Mouse (Mus musculus) mouse embryonic stem cell (cell line): ENCODE measurements around the gene Hist1h2af.

Source experiments
- in situ Hi-C, 2 experiments: fragments of 300-500 bp; cut with MboI; formaldehyde crosslinking; loops; 1 replicate in 1 of 2; 3 replicates in 1 of 2; pipeline ENCODE4 v1.14.3; 2019 to 2020; ENCODE audit warnings: low sequenced_read_pairs in 2 of 2, low pct_unique_long_range_greater_than_20kb in 1 of 2, mixed read lengths in 1 of 2; ENCODE audit not compliant: unreplicated experiment in 1 of 2

The Hist1h2af gene

GRCm38 (mm10) chr13:23570261-23571021 lies 36.7 kb downstream of the Hist1h2af start:
- in situ Hi-C loops: loop anchor here in 1 of 2 experiments (10.0 kb wide), 1 partner anchor 174 kb away; the partner anchor contains the start of genes Hist1h2bb and Hist1h3c

GRCm38 (mm10) chr13:23571022-23571503 lies 37.4 kb downstream of the Hist1h2af start, which contains the start of the genes Hist1h2ae and Hist1h2bg:
Gene Hist1h2ae (minus strand): TSS chr13:23571220.
Gene Hist1h2bg (plus strand): TSS chr13:23571396.
- in situ Hi-C loops: loop anchor here in 1 of 2 experiments (10.0 kb wide), 1 partner anchor 174 kb away; the partner anchor contains the start of genes Hist1h2bb and Hist1h3c

GRCm38 (mm10) chr13:23571504-23572217 lies 38.0 kb downstream of the Hist1h2af start:
- in situ Hi-C loops: loop anchor here in 1 of 2 experiments (10.0 kb wide), 1 partner anchor 173 kb away; the partner anchor contains the start of genes Hist1h2bb and Hist1h3c

DNA sequence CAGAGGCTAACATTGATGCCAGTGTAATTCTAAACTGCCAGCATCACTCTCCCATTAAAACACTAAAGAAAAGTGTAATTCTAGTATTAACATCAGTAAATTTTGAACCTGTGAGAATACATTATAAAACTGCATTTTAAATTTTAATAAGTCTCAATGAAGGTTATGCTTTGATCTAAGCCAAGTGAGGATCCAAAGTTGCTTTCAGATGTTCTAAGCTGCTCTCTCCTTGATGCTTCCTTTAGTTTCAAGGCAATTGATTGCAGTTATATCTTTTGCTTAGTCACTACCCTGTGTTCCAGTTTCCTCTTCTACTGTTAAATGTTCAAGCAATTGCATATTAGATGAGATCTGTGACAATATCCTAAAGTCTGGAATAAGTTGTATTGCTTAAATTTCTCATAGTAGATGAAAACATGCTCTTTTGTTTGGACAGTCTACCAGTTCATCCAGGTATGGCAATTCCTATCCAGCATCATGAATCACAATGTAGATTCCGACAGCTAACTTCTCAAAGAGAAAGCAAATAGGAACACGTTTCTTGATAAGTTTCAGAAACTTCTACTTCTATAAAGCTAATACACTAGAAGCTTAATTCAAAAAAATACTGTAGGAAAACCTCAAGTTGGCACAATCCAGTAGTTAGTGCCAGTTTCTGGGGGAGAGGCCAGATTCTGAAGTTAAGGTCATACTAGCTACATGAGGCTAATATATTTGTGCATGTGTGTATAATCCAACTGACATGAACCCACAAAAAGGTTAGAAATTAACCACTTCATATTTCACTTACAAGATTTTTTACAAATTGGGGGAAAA lies 38.7 kb downstream of the Hist1h2af start:
- in situ Hi-C loops: loop anchor here in 1 of 2 experiments (10.0 kb wide), 1 partner anchor 172 kb away; the partner anchor contains the start of genes Hist1h2bb and Hist1h3c

DNA sequence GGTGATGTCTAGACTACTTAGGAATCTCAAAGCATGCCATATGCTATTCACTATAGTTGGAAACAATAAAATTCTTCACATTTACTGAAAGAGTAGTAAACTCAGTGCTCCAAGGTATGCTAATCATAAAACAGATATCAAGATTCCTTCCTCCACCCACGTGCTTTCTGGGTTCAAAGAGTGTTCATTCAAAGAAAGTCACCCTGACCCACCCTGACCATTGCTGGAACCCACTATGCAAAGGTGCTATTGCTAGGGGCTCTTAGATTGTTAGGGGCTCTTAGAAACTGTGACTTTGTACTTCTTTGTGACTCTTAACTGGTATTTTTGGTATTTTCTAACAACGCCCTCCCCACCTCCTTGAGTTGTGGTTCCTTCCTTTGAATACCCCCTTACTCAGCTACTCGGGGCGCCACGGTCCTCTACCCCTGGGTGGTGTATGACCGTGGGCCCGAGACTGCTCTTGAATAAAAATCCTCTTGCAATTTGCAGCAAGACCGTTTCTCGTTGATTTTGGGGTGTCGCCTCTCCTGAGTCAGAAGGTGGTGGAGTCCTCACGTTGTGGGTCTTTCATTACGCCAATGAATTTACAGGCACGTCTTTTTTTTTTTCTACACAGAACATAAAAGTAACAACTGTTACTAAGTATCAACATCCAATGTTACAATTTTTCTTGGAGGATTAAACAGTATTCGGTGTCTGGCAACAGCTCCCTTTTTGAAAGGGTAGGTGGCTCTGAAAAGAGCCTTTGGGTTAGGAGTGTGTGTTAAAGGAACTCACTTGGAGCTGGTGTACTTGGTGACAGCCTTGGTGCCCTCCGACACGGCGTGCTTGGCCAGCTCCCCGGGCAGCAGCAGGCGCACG lies 39.6 kb downstream of the Hist1h2af start:
- in situ Hi-C loops: loop anchor here in 1 of 2 experiments (10.0 kb wide), 1 partner anchor 172 kb away; the partner anchor contains the start of genes Hist1h2bb and Hist1h3c

GRCm38 (mm10) chr13:23573898-23574524 lies 40.3 kb downstream of the Hist1h2af start, which contains the start of the genes Hist1h2bf and Hist1h2ad:
Gene Hist1h2bf (minus strand): TSS chr13:23574196.
Gene Hist1h2ad (plus strand): TSS chr13:23574381.
- in situ Hi-C loops: loop anchor here in 1 of 2 experiments (10.0 kb wide), 1 partner anchor 171 kb away; the partner anchor contains the start of genes Hist1h2bb and Hist1h3c

- in situ Hi-C loops: loop anchor here in 1 of 2 experiments (10.0 kb wide), 1 partner anchor 170 kb away; the partner anchor contains the start of genes Hist1h2bb and Hist1h3c
Observed at GRCm38 (mm10) chr13:23574546-23575170, 41.0 kb downstream of the Hist1h2af start.

DNA sequence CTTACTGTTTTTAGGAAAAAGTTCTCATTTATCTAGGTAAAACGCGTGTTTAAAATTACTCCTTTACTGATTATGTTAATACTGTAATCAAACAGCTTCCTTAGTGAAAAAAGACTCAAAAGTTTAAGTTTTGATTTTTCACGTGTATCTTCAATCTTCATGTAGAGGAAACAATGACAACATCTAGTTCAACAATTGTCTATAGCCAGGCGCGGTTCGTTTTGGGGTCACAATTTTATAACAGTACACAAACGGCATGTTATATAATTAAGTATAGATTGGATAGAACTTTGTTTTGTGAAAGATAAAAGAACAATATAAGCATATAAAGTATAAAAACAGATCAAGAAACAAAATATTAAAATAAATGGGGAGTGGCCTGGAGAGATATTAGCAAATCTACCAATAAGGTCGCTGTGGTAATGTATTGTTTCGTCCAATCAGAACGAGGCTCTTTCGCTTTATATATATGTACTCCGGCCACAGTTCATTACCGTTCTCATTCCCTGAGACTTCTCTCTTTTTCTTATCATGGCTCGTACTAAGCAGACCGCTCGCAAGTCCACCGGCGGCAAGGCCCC lies 41.7 kb downstream of the Hist1h2af start, which contains the start of gene Hist1h3d:
Hist1h3d (plus strand) TSS at position 493 of the 581 bp plus-strand sequence.
- in situ Hi-C loops: loop anchor here in 1 of 2 experiments (10.0 kb wide), 1 partner anchor 169 kb away; the partner anchor contains the start of genes Hist1h2bb and Hist1h3c

- in situ Hi-C loops: loop anchor here in 1 of 2 experiments (10.0 kb wide), 1 partner anchor 169 kb away; the partner anchor contains the start of genes Hist1h2bb and Hist1h3c
Observed at GRCm38 (mm10) chr13:23575864-23576313, 42.2 kb downstream of the Hist1h2af start.

DNA sequence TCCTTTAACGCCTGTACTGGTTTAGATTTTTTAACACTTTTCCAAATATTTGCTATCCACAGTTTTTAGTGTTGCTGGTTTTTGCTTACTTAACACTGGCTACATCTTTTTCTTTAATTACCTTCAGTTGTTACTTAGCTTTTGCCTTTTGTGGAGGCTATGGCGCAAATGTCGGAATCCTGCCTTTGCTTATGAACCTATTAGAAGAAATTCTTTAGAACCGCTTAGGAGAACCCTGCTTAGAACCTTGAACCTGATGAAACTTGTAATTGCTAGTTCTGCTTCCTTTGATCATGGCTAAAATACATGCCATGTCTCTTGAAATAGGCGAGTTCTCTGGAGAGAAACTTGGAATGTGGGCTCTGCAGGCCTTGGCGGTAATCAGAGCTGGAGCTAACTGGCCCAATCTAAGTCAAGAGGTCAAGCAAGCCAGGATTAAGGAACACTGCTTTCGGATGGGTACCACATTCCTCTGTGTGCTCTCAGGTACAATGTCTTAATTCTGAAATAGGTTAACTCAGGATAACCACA lies 42.7 kb downstream of the Hist1h2af start:
- in situ Hi-C loops: loop anchor here in 1 of 2 experiments (10.0 kb wide), 1 partner anchor 168 kb away; the partner anchor contains the start of genes Hist1h2bb and Hist1h3c

GRCm38 (mm10) chr13:23576906-23577639 lies 43.4 kb downstream of the Hist1h2af start:
- in situ Hi-C loops: loop anchor here in 1 of 2 experiments (10.0 kb wide), 1 partner anchor 168 kb away; the partner anchor contains the start of genes Hist1h2bb and Hist1h3c

- in situ Hi-C loops: loop anchor here in 1 of 2 experiments (10.0 kb wide), 1 partner anchor 167 kb away; the partner anchor contains the start of genes Hist1h2bb and Hist1h3c
Observed at GRCm38 (mm10) chr13:23577835-23578234, 44.1 kb downstream of the Hist1h2af start.

DNA sequence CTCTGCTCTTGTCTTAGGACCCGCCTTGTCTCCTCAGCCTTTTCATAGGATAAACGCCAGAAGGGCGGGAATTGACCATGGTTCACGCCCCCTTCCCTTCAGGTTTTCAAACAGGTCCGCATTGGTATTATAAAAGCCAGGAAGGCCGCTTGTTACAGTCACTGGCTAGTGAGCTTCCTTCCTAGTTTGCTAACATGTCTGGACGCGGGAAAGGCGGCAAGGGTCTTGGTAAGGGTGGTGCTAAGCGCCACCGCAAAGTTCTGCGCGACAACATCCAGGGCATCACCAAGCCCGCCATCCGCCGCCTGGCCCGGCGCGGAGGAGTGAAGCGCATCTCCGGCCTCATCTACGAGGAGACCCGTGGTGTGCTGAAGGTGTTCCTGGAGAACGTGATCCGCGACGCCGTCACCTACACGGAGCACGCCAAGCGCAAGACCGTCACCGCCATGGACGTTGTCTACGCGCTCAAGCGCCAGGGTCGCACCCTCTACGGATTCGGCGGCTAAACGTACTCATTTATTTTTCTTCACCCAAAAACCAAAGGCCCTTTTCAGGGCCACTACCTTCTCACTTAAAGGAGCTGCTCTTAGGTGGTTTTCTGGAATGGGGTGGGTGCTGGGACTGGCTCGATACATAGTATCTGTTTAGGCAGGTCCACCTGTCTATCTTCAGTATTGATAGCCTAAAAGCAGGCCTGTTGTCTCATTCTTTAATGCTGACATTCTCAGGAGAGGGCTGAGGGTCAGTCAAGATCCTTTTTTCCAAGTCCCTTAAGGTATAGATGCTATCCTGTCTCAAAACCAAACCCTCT lies 47.9 kb downstream of the Hist1h2af start, which contains the start of gene Hist1h4d:
Hist1h4d (plus strand) TSS at position 191 of the 811 bp plus-strand sequence.
- in situ Hi-C loops: no loop called here
